Mouse (Mus musculus) Patski (cell line): Measurements from ENCODE around the gene Sec14l3. TPM values are rescaled to one million over a fixed set of nuclear protein-coding genes. Genes with fewer than 3 reads are reported as not detected.
"Not testable (repeated sequence)": the region's sequence is repeated elsewhere in the genome, so short reads cannot be mapped to it uniquely, and the experiment has no call there.

Experiments used
- ATAC-seq: fragments of 100-300 bp; one replicate; pipeline ENCODE4 v1.8.0; 2021
- CTCF ChIA-PET: fragments of 350-600 bp; sonication (Branson Sonifier 250); formaldehyde crosslinking; loops from one replicate; lab custom pipeline; 2022; ENCODE audit warnings: inconsistent platforms; lab: Charles Lee
- POLR2A ChIA-PET: fragments of 350-600 bp; sonication (Branson Sonifier 250); formaldehyde crosslinking; loops from one replicate; lab custom pipeline; 2022; ENCODE audit warnings: antibody characterized with exemption, inconsistent platforms; lab: Charles Lee
- DNase-seq: peaks from one replicate; pipeline ENCODE4 v3.0.0-alpha.2; 2011; ENCODE audit warnings: low read depth, low spot score
- H3K27me3 ChIP-seq: fragments of 371-371 bp; one replicate; pipeline ENCODE4 v1.5.1; 2021
- CTCF ChIP-seq: fragments of 100-300 bp; IDR thresholded peaks from one replicate; pipeline ENCODE4 v1.5.1; 2021
- in situ Hi-C: fragments of 300-500 bp; cut with MboI; formaldehyde crosslinking; loops from 3 replicates; pipeline ENCODE4 v1.11.1; 2018; ENCODE audit warnings: low pct_unique_long_range_greater_than_20kb, mixed read lengths
- polyA plus RNA-seq: library from polyadenylated mRNA; unstranded; gene quantifications from one replicate; pipeline ENCODE4 v1.2.3, GENCODE M21; 2021

Sec14l3 gene
- polyA plus RNA-seq, 1 experiment from 2014 or later, result not detected

DNA sequence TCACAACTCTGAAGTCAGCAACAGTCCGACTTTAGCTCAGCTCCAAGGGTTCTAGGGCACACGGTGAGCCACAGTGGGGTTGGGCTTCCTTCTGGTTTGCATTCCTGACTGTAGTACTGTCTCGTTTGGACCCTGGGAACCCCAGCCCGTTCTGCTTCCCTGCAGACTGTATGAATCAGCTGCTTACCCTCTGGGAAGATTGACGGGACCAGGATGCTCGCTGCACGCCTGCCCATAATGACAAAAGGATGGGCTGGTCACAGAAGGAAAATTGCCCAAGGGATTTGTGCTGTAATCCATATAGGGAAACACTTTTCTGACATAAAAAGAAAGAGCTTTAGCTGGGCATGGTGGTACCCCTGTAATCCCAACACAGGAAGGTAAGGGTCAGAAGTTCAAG, 34.2 kb downstream of the Sec14l3 start:
- TF ChIP-seq CTCF, result no peak
- no peak for ATAC-seq
- in situ Hi-C loops, result no loop called here

DNA sequence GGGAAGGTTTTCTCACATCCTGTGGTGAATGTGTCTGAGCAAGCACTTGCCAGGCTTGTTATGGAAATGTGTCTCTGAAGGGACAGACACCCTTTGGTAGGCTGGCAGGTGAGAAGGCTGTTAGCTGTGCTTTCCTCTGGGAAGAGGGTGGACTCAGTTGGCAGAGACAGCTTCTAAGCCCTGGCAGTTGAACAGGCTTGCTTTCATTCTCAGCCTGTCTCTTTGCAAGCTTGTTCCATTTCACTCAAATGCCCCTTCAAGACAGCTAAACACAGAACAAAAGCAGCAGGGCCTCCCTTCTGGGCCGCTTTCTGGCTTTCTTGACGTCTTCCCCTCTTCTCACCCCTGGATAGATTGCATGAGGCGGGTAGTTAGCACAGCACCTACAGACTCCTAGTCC, 34.8 kb downstream of the Sec14l3 start:
- DNase-seq (no peak), ATAC-seq (no peak)
- in situ Hi-C loops, result no loop called here
- TF ChIP-seq CTCF, result no peak
- H3K27me3 ChIP-seq, result no peaks in the 10 kb centered on the region
- ChIA-PET CTCF (interaction anchor here (0.6 to 1.3 kb wide), 4 partner anchors 8 to 16 kb away, joined by 3 to 4 read pairs (median 3); no protein-coding TSS in a partner anchor), POLR2A (interaction anchor here (0.6 kb wide), 1 partner anchor 99 kb away, joined by 3 read pairs; no protein-coding TSS in a partner anchor)

More for the DNA sequence above, 34.2 kb downstream of the Sec14l3 start:
- CTCF ChIA-PET, result interaction anchor here (0.6 to 1.2 kb wide), 2 partner anchors 8 to 12 kb away, joined by 3 read pairs; no protein-coding TSS in a partner anchor
- POLR2A ChIA-PET, result interaction anchor here (0.6 kb wide), 1 partner anchor 99 kb away, joined by 3 read pairs; no protein-coding TSS in a partner anchor
- H3K27me3 ChIP-seq, result no peaks in the 10 kb centered on the region
- DNase-seq, result no peak

GRCm38 (mm10) chr11:4101851-4102250, 37.2 kb downstream of the Sec14l3 start:
- CTCF ChIA-PET, result interaction anchor here (1.4 to 1.6 kb wide), 2 partner anchors 17 to 33 kb away, joined by 4 read pairs; no protein-coding TSS in a partner anchor
- TF ChIP-seq CTCF, result no peak
- POLR2A ChIA-PET, result no interaction called here

GRCm38 (mm10) chr11:4103522-4103921, 38.9 kb downstream of the Sec14l3 start:
- TF ChIP-seq CTCF, result no peak
- no peak for DNase-seq
- CTCF ChIA-PET, result no interaction called here
- H3K27me3 ChIP-seq, result no peaks in the 10 kb centered on the region
- in situ Hi-C loops, result loop anchor here (10.0 kb wide), 1 partner anchor 201 kb away; no protein-coding TSS in a partner anchor
- ATAC-seq, result no peak
- POLR2A ChIA-PET, result no interaction called here

More at GRCm38 (mm10) chr11:4101851-4102250, 37.2 kb downstream of the Sec14l3 start:
- ATAC-seq, result peak; percentile 36
- no peak for DNase-seq
- H3K27me3 ChIP-seq, result no peaks in the 10 kb centered on the region
- in situ Hi-C loops, result loop anchor here (10.0 kb wide), 1 partner anchor 203 kb away; no protein-coding TSS in a partner anchor

DNA sequence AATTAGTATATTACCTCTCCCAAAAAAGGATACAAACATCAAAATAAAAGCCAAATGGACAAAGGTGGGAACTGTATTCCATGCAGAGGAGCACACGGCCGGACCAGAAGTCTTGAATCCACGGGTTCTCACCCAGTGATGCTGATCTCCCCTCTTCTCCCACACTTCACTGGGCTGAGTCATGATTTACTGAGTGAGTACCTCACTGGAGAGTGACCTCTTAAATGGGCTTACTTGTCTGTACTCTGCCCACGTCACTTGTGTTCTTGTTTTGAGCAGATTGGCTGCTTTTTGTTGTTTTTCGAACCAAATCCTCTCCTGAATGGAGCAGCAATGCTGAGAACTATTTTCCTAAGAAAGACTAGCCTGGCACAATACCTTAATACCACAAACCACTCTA, 40.3 kb downstream of the Sec14l3 start:
- H3K27me3 ChIP-seq, result no peaks in the 10 kb centered on the region
- ChIA-PET CTCF (interaction anchor here (1.0 kb wide), 1 partner anchor 10 kb away, joined by 3 read pairs; no protein-coding TSS in a partner anchor), POLR2A (interaction anchor here (1.7 kb wide), 1 partner anchor 12 kb away, joined by 6 read pairs; no protein-coding TSS in a partner anchor)
- DNase-seq (no peak), ATAC-seq (no peak)
- in situ Hi-C loops, result loop anchor here (10.0 kb wide), 1 partner anchor 200 kb away; no protein-coding TSS in a partner anchor
- no peak for TF ChIP-seq CTCF

DNA sequence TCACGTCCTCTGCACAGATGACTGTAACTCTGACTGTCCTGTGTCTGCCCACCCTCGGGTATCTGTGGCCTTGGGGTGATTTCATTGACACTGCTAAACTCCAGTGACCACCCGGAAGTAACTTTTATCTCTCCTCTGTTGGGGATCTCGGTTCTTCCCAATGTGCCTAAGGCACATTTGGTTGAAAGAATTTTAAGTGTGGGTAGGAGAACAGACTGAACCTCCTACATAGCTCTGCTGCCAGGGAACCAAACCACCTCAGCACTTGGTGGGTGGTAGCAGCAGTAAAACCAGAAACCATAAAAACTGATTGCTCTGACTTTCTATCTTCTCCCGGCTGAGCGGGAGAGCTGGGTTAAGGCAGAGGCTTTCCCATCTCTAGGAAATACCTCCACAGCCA, 40.8 kb downstream of the Sec14l3 start:
- no peak for TF ChIP-seq CTCF
- H3K27me3 ChIP-seq, result no peaks in the 10 kb centered on the region
- in situ Hi-C loops, result loop anchor here (10.0 kb wide), 1 partner anchor 199 kb away; no protein-coding TSS in a partner anchor
- peak; percentile 49 for ATAC-seq
- ChIA-PET POLR2A (interaction anchor here (1.7 kb wide), 1 partner anchor 12 kb away, joined by 6 read pairs; no protein-coding TSS in a partner anchor), CTCF (interaction anchor here (1.0 to 1.1 kb wide), 2 partner anchors 9 to 65 kb away, joined by 3 read pairs; no protein-coding TSS in a partner anchor)
- no peak for DNase-seq

- DNase-seq, POLR2A ChIA-PET, ATAC-seq, H3K27me3 ChIP-seq: not testable (repeated sequence)
- CTCF ChIA-PET, result interaction anchor here (1.1 to 1.2 kb wide), 2 partner anchors 9 to 22 kb away, joined by 3 to 4 read pairs; no protein-coding TSS in a partner anchor
- in situ Hi-C loops, result loop anchor here (10.0 kb wide), 1 partner anchor 197 kb away; no protein-coding TSS in a partner anchor
These were observed 43.3 kb downstream of the Sec14l3 start for GRCm38 (mm10) chr11:4107901-4108300.

DNA sequence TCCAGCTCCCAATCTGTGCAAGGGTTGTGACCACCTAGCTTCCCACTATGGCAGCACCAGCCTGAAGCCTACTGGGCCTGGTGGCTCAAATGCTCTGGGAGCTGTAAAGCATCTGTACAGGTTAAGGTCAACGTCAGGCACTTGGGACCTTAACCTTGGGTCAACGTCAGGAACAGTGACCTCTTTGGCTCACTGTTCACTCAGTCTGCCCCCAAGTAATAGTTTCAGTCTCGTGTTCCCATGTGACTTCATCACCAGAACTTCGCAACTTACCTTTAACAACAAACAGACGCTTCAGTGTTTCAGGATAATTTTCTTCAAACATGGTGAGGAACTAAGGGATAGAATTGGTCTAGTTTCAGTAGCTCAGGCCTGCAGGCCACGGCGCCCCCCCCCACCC, 44.0 kb downstream of the Sec14l3 start:
- POLR2A ChIA-PET, result no interaction called here
- H3K27me3 ChIP-seq, result no peaks in the 10 kb centered on the region
- in situ Hi-C loops, result loop anchor here (10.0 kb wide), 1 partner anchor 196 kb away; no protein-coding TSS in a partner anchor
- no peak for TF ChIP-seq CTCF
- DNase-seq (no peak), ATAC-seq (no peak)
- CTCF ChIA-PET, result no interaction called here

DNA sequence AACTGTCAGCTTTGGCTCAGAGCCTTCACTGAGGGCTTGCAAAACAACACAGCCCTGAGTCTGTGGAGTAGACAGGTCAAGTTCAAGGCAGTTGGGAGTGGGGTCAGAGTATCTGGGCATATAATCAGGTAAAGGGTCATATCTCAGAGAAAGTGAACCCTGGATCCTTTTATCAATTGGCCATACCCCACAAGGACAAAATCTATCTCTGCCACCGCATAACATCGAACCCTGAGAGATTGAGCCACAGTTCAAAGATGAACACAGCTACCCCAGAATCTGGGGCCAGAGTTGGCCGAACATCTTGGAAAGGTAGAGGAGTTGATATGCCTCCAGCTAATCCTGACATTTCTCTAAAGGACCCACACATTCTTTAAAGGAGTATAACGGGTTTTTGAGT, 47.4 kb downstream of the Sec14l3 start:
- TF ChIP-seq CTCF, result no peak
- DNase-seq, result no peak
- POLR2A ChIA-PET, result interaction anchor here (0.6 kb wide), 1 partner anchor 285 kb away, joined by 3 read pairs; no protein-coding TSS in a partner anchor
- in situ Hi-C loops, result no loop called here
- CTCF ChIA-PET, result interaction anchor here (0.9 kb wide), 1 partner anchor 12 kb away, joined by 3 read pairs; no protein-coding TSS in a partner anchor
- H3K27me3 ChIP-seq, result no peaks in the 10 kb centered on the region
- ATAC-seq, result no peak

DNA sequence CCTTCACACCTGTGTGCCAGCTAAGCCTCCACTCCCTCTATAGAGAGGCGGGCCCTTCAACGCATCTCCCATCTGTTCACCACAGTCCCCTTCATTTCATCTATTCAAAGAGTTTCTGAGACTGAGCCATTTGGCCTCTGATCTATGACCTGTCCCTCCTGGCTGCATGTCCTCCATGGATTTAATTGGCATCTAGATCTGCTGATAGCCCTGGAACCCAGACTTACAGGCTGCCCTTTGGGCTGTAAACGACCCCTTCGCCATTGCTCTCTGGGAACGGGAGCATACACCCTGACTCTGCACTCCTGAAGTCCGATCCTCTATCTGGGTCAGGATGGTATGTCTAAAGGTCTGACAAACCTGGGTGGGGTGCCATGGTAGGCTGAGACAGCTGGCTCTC, 48.2 kb downstream of the Sec14l3 start:
- ATAC-seq (no peak), DNase-seq (no peak)
- ChIA-PET POLR2A (no interaction called here), CTCF (interaction anchor here (0.9 to 1.0 kb wide), 2 partner anchors 13 to 16 kb away, joined by 3 read pairs; no protein-coding TSS in a partner anchor)
- TF ChIP-seq CTCF, result no peak
- in situ Hi-C loops, result no loop called here
- no peaks in the 10 kb centered on the region for H3K27me3 ChIP-seq

DNA sequence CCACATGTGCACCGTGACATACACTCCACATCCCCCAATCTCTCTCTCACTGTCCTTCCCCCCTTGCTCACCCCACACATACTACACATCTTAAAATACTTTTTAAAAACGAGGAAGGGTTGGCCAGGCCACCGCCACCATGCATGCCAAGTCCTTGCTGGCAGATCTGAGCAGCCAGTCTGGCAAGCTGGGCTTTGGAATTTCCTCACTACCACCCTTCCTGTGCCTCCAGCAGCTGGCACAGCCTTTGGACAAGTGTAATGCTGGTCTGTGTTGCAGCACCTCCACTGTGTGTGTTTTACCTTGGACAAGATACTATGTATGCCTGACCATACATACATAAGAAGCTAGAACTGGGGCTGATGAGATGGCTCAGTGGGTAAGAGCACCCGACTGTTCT, 48.9 kb downstream of the Sec14l3 start:
- TF ChIP-seq CTCF, result no peak
- H3K27me3 ChIP-seq, result no peaks in the 10 kb centered on the region
- ChIA-PET CTCF (interaction anchor here (1.0 to 1.7 kb wide), 2 partner anchors 16 to 106 kb away, joined by 3 read pairs; no protein-coding TSS in a partner anchor), POLR2A (no interaction called here)
- no peak for DNase-seq
- no peak for ATAC-seq
- in situ Hi-C loops, result no loop called here
